Mouse (Mus musculus) cerebral cortex, adult 2 months (tissue): Measurements from ENCODE around the gene Slc35e3.

ENCODE experiments used
- WGBS: fragments of 180-500 bp; shearing (Covaris S2); methylation state at CpG from one replicate; pipeline ENCODE4 v1.1.7; 2018; 5-methylcytosine and 5-hydroxymethylcytosine counted together

The Slc35e3 gene

GRCm38 (mm10) chr10:117697561-117698115, 48.5 kb downstream of the Slc35e3 start:
- WGBS: 87% methylated on average over 3 of the region's 3 CpGs

DNA sequence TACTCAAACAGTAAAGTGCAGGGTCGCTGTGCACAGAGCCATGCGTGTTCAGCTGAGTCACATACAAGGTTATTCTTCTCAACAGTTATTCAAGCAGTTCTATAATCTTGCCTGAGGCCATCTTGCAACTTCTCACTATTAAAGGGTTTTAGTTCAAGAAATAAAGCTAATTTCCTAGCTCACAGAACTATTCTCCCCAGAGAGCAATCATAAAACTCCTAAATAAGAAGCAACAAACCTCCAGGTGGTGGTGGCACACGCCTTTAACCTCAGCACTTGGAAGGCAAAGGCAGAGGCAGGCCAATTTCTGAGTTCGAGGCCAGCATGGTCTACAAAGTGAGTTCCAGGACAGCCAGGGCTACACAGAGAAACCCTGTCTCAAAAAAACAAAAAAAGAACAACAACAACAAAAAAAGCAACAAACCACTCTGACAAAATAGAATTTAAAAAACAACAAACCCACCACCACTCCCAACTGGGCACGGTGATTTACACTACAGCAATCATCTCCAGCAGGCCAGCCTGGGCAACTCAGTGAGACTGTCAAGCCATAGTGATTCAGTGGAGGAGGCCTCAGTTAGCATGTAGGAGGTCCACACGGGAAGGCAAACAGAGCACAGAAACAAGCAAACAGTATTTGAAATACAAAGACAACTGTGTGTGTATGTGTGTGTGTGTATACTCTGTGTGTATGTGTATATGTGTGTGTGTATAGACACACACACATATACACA, 49.2 kb downstream of the Slc35e3 start:
- WGBS: 83% methylated on average over 6 of the region's 6 CpGs

DNA sequence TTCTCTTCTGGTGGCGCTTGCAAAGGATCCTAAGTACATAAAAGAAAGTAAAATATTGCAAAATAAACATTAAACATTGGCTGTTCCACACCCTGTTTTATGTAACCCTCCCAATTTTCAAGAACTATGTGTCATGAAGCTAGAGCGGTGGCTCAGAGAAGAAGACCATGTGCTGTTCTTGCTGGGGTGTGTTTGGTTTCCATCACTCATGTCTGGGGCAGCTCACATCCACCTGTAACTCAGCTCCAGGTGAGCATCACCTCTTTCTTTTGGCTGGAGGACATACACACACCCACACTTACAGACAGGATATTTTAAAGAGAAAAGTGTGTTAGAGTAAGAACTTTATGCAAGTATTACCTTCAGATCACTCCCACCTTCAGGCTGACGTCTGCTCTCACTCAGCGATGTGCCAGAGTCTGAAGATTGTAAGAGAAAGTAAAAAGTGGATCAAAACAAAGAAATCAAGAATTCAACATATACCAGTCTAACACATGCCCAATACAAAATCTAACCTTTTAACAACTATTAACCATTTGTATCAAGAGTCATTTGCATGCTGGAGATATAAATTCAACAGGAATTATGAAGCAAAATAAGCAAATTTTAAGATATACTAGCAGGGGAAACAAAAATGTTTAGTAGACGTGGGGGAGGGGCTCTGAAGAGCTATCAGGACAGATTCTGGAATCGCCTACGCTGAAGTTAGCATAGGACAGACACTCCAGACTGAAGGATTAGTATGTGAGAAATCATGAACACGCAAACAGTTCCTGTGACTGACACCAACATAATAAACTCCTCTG, 49.9 kb downstream of the Slc35e3 start:
- 71% methylated on average over 8 of the region's 8 CpGs for WGBS

DNA sequence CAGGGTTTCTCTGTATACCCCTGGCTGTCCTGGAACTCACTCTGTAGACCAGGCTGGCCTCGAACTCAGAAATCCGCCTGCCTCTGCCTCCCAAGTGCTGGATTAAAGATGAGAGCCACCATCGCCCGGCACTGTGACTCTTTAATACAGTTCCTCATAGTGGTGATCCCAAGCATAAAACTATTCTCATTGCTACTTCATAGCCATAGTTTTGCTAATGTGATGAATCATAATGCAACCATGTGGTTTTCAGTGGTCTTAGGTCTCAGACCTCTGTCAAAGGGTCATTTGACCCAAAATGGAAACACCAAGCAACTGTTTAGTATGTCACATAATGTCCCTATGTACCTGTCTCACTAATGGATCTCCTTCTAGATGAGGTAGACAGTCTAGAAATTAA, 50.6 kb downstream of the Slc35e3 start:
- 96% methylated on average over 4 of the region's 4 CpGs for WGBS

GRCm38 (mm10) chr10:117695027-117695426, 51.1 kb downstream of the Slc35e3 start:
- 89% methylated on average over 4 of the region's 4 CpGs for WGBS

GRCm38 (mm10) chr10:117694255-117694953, 51.8 kb downstream of the Slc35e3 start:
- WGBS: 80% methylated on average over 6 of the region's 6 CpGs

- 88% methylated on average over 5 of the region's 5 CpGs for WGBS
These were observed 53.2 kb downstream of the Slc35e3 start for GRCm38 (mm10) chr10:117692953-117693352.

- 96% methylated on average over 10 of the region's 10 CpGs for WGBS
These were observed 54.7 kb downstream of the Slc35e3 start for GRCm38 (mm10) chr10:117691389-117691968.

- WGBS: 92% methylated on average over 3 of the region's 3 CpGs
These were observed 55.3 kb downstream of the Slc35e3 start for GRCm38 (mm10) chr10:117690770-117691296.

GRCm38 (mm10) chr10:117690101-117690352, 56.1 kb downstream of the Slc35e3 start:
- 50% methylated on average over 2 of the region's 2 CpGs for WGBS

GRCm38 (mm10) chr10:117689297-117690100, 56.7 kb downstream of the Slc35e3 start:
- 88% methylated on average over 11 of the region's 11 CpGs for WGBS

GRCm38 (mm10) chr10:117688204-117689151, 57.7 kb downstream of the Slc35e3 start:
- 76% methylated on average over 13 of the region's 13 CpGs for WGBS

GRCm38 (mm10) chr10:117687577-117687976, 58.6 kb downstream of the Slc35e3 start:
- 93% methylated on average over 7 of the region's 7 CpGs for WGBS

DNA sequence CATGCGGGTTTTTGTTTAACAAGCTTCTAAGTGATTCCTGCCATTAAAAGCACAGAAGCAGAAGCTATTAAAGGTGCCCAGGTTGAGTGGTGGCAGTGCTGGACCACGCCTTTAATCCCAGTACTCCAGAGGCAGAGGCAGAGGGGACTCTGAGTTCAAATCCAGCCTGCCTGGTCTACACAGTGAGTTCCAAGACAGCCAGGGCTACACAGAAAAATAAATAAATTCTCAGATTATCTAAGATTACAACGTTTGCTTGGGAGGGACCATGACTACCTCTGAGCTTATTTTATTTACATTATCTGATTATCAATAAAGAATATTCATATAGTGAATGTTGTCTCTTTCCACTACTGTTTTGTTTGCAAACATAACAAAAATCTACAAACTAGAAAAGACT, 59.1 kb downstream of the Slc35e3 start:
- WGBS: 82% methylated on average over 3 of the region's 3 CpGs

DNA sequence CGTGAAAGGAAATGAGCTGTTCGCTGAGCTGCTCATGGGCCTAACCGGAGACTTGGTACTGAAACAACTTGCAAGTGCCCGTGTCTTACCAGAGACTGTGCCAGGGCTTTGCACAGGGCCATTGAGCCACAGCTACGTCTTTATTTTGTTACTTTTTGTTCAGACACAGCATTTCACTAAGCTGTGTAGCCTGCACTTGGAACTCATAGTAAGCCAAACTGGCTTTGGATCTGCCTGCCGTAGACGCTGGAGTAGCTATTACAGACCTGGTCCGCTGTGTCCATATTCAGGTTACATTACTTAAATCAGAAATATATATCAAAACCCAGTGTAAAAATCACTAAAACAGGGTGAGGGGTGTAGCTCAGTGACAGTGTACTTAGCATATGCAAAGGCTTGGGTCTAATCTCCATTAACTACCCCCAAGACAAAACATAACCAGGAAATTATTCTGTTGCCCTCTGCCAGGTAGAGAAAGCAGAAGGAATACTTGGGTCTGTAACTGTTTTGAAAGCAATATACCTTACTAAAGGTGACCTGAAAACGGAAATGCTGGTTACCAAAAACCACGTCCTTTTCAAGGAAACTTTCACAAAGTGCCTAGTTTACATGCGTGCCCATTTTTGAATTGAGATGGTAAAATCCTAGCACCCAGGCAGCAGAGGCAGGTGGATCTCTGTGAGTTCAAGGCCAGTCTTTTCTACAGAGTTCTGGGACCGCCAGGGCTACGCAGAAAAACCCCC, 60.1 kb downstream of the Slc35e3 start:
- 88% methylated on average over 13 of the region's 13 CpGs for WGBS

DNA sequence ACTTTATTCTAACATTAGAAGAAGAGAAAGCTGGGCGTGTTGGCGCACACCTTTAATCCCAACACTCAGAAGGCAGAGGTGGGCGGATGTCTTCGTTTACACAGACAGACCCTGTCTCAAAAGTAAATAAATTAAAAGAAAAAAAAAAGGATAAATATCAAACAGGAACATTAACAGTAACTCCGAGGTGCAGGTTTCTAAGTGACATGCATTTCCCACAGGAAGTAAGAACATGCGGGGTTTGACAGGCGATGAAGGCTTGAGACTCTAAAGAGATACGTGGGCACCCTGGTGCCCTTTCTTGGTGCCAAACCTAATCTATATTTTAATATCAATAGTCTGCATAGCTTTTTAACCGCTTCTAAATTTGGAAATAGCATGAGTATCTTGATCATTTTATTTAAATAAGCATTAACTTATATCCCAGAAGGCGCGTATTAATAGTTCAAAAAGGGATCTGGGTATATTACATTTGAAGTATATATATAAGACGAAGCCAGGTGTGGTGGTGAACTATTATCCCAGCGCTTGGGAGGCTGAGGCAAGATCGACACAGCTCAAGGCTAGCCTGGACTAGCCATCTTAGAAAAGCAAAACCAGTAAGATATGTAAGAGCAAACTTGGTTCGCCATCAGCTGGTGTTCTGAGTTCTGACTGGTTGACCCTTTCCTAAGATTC, 60.9 kb downstream of the Slc35e3 start:
- 88% methylated on average over 15 of the region's 15 CpGs for WGBS

DNA sequence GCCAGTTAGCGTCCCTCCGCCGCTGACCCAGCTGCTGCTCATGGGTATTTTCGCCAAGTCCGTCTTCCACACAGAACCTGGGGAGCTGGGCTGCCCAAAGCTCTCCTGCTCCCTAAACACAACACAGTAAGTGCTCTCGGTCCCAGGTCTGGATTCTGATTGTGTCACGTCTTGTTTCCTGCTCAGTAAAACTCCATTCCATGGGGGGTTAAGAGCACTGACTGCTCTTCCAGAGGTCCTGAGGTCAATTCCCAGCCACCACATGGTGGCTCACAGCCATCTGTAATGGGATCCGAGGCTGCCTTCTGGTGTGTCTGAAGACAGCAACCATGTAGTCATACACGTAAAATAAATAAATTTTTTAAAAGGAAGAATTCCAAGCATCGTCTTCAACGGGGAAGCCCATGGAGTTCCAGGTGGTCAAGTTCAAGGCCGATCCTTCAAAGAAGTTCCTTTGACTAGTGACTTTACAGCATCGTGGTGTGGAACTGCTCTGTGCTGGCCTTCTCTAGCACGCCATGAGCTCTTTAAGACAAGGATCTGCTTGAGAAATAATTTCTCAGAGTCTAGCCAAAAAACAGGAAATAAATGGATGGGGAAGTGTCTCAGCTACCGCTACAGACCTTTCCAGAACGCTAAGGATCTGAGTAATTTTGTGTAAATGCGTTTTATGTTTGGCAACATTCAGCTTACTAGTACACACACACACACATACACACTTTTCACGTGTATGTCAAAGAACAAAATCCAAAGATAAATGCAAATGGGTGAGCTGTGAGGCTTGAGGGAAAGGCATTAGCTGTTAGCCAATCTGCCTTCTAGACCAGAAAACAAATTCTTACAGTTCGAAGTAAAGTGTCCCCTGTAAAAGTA, 61.6 kb downstream of the Slc35e3 start:
- 85% methylated on average over 19 of the region's 19 CpGs for WGBS

GRCm38 (mm10) chr10:117683734-117684037, 62.5 kb downstream of the Slc35e3 start:
- WGBS: 91% methylated on average over 9 of the region's 9 CpGs
